Mouse (Mus musculus): ENCODE results near the gene Poldip3.
A peak's percentile ranks its signal among the peaks of the same experiment; 100 is the strongest.
"Not testable (repeated sequence)": the region's sequence is repeated elsewhere in the genome, so short reads cannot be mapped to it uniquely, and the experiment has no call there.

The Poldip3 gene

GRCm38 (mm10) chr15:83127037-83127436, 22.1 kb downstream of the Poldip3 start:
- DNase-seq (ENCODE audit: low read depth): not testable (repeated sequence)

GRCm38 (mm10) chr15:83126582-83126981, 22.6 kb downstream of the Poldip3 start:
- no peak for DNase-seq (ENCODE audit: low read depth)

GRCm38 (mm10) chr15:83124625-83125024, 24.6 kb downstream of the Poldip3 start:
- DNase-seq (ENCODE audit: low read depth): no peak

GRCm38 (mm10) chr15:83122566-83123145, 26.5 kb downstream of the Poldip3 start, which contains the start of gene Rrp7a:
Rrp7a (minus strand) TSS chr15:83122801.
- peak; percentile 81 for DNase-seq (ENCODE audit: low read depth)

GRCm38 (mm10) chr15:83121709-83122565, 27.2 kb downstream of the Poldip3 start:
- peak; percentile 77 for DNase-seq (ENCODE audit: low read depth)

GRCm38 (mm10) chr15:83118360-83118759, 30.8 kb downstream of the Poldip3 start:
- peak; percentile 71 for DNase-seq (ENCODE audit: low read depth)

GRCm38 (mm10) chr15:83115071-83115470, 34.1 kb downstream of the Poldip3 start:
- DNase-seq (ENCODE audit: low read depth): no peak

- DNase-seq (ENCODE audit: low read depth): no peak
Observed at GRCm38 (mm10) chr15:83114106-83114505, 35.1 kb downstream of the Poldip3 start.

GRCm38 (mm10) chr15:83112898-83113297, 36.3 kb downstream of the Poldip3 start:
- peak; percentile 45 for DNase-seq (ENCODE audit: low read depth)

- no peak for DNase-seq (ENCODE audit: low read depth)
Observed at GRCm38 (mm10) chr15:83111874-83112273, 37.3 kb downstream of the Poldip3 start.

GRCm38 (mm10) chr15:83111290-83111689, 37.9 kb downstream of the Poldip3 start:
- DNase-seq (ENCODE audit: low read depth): no peak

- DNase-seq (ENCODE audit: low read depth): no peak
Observed at GRCm38 (mm10) chr15:83107814-83108213, 41.4 kb downstream of the Poldip3 start.

GRCm38 (mm10) chr15:83106426-83106825, 42.8 kb downstream of the Poldip3 start:
- no peak for DNase-seq (ENCODE audit: low read depth)

GRCm38 (mm10) chr15:83103111-83103510, 46.1 kb downstream of the Poldip3 start:
- DNase-seq (ENCODE audit: low read depth): no peak

- no peak for DNase-seq (ENCODE audit: low read depth)
Observed at GRCm38 (mm10) chr15:83100332-83100662, 48.9 kb downstream of the Poldip3 start.

GRCm38 (mm10) chr15:83099533-83100331, 49.5 kb downstream of the Poldip3 start:
- peak; percentile 95 for DNase-seq (ENCODE audit: low read depth)

GRCm38 (mm10) chr15:83095950-83096349, 53.2 kb downstream of the Poldip3 start:
- peak; percentile 68 for DNase-seq (ENCODE audit: low read depth)

- DNase-seq (ENCODE audit: low read depth): no peak
Observed at GRCm38 (mm10) chr15:83093687-83094086, 55.5 kb downstream of the Poldip3 start.

- DNase-seq (ENCODE audit: low read depth): no peak
Observed at GRCm38 (mm10) chr15:83090874-83091273, 58.3 kb downstream of the Poldip3 start.

GRCm38 (mm10) chr15:83089429-83089605, 59.9 kb downstream of the Poldip3 start, which contains the start of gene Serhl:
Serhl (plus strand) TSS chr15:83089506.
- no peak for DNase-seq (ENCODE audit: low read depth)

- DNase-seq (ENCODE audit: low read depth): no peak
Observed at GRCm38 (mm10) chr15:83088495-83089428, 60.4 kb downstream of the Poldip3 start.

Measured in 416B (cell line).